Mouse (Mus musculus): ENCODE data around the gene Srbd1.

The Srbd1 gene

DNA sequence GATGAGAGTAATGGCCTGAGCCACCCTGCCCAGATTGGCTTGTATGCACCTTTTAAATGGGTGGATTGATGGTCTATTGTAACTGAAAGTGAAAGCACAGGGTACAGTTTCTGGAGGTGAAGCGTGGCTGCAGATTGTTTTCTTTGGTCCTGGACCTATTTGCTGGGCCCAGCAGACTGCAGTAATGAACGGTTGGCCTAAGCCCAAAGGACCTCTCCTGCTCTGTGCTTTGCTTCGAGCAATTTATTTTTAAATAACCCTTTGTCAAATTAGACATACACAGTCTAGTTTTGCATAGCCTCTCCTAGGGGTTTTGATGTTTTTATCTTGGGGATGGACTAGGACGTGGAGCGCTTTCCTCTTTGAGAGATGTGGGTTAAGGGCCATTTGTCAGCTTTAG, 169.9 kb downstream of the Srbd1 start:
- DNase-seq = no peak

- DNase-seq = no peak
Observed at GRCm38 (mm10) chr17:85974591-85974990, 170.4 kb downstream of the Srbd1 start.

GRCm38 (mm10) chr17:85971120-85971519, 173.9 kb downstream of the Srbd1 start:
- DNase-seq = no peak

GRCm38 (mm10) chr17:85961653-85962052, 183.3 kb downstream of the Srbd1 start:
- DNase-seq = no peak

DNA sequence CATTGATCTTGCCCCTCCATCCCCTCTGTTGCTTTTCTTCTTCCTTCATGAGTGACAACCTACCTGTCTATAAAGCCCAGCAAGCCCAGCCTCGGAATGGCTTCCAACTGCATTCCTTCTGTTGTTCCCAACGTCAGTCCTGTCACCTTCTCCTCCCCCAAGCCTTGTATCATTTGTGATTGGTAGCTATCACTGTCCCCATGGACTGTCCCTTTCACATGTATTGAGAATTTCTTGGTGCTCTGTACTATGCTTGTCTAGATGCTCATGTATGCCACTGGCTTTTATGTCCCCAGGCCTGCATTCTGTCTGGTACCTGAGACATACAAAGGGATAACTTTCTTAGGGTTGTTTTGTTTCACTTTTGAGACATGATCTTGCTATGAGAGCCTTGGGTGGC, 193.2 kb downstream of the Srbd1 start:
- DNase-seq = no peak

DNA sequence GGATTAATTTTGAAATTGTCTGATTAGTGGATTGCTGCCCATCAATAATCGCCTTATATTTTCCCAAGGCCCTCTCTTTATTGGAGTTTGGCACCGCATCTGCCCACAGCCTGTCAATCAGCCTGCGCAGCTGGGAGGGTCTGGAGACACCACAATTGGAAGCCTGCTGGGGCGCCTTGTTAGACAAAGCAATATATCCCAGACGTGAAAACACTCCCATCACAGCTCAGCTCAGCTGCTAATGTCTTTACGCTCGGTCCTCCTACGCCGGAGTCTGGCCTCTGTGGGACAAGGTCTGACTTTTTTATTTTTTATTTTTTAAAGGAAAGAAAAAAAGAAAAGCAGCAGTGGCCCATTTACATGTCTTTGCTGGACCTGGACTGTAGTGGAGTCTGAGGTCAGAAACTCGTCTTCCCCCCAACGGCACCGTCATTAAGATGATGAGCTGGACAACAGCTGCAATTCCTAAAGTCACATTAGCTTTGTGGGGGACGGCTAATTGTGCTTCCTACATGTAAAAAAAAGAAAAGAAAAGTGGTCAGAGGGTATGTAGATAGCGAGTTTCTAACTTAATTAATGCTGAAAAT, 195.0 kb downstream of the Srbd1 start:
- DNase-seq = no peak

DNA sequence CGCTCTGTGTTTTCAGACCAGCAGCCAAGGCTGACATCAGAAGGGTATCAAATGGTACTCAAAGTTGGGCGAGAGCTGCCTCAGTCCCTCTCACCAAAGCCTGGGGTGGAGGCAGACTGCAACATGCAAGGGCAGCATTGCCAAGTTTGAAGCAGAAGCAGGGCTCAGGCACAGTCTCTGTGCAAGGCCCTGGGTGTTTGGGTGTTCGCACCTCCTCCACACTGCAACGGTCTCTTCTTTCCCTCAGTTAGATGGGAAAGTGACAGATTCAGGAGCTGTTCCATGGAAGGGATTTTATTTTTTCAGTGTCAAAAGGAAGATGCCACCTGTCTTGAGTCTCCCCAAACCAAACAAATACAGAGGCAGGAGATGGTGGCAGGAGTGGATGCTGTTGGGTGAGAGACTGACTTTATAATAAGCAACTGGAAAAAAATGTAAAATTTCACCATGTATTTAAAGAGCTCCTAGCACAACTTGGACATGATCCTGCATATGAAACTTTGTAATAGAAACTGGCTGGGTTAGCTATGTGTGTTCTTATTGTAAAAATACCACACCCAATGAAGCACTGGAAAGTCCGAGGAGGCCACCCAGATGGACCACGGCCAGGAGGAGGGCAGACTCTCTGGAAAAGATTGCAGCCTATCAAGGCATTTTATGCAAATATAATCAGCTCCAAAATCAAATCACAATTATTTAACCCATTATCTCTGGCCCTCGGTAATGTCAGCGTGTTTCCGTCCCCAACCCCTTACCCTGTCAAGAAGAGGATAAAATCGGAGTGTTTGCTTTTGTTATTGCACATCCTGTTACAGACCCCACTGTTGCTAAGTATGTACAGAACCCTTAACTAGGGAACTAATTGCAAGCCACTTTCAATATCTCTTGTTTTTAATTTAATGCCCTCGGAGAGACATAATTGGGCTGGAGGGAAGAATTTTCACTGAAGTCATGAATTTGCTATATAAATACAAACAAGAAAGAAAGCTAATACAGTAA, 195.8 kb downstream of the Srbd1 start:
- DNase-seq = no peak

- DNase-seq = no peak
Observed at GRCm38 (mm10) chr17:85944726-85945125, 200.2 kb downstream of the Srbd1 start.

DNA sequence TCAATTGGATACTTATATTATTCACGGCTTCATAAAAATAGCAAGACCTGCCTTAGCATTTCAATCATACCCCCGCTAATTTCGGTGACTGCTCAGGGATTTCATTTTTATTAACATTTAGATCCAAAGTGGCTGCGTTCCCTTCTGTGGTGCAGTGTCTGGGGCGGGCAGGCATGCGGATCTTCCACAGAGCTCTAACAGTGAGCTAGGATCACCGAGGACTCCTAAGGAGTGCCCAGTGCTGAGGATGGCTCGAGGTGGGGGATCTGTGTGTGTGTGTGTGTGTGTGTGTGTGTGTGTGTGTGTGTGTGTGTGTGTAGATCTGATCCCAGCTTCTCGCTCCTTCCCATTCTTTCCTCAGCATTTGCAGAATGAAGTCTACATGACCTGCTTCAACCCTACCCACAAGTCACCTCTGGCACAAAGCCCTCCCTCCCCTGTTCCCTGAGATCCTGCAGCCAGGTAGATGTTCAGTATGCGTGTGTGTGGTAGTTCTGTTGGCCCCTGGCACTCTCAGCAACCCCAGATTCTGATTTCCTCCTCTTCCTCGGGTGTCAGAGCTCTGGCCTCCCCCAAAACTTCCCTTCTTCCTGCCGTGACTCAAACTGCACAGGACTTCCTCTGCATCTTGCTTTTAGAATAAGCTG, 200.9 kb downstream of the Srbd1 start:
- no peak for DNase-seq

DNA sequence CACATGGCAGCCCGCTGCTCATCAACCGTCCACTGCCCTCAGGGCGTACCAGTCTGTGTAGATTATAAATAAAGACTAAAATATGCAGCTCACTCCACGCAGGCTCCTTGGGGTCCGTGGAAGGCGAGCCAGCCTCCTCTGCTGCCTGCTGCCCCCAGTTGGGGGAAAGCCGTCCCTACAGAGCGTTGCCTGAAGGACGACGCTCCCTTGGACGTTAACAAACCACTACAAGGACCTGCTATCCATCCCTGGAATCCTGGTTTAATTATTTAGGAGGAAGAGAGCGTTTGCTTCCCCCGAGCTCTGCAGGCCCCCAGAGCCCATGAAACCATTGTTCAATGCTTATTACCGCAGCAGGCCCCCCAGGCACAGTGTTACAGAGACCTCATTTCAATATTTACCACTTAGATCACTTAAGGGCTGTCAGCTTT, 201.4 kb downstream of the Srbd1 start:
- DNase-seq = no peak

- no peak for DNase-seq
Observed at GRCm38 (mm10) chr17:85943071-85943470, 201.9 kb downstream of the Srbd1 start.

GRCm38 (mm10) chr17:85942123-85942522, 202.9 kb downstream of the Srbd1 start:
- DNase-seq = no peak

- no peak for DNase-seq
Observed at GRCm38 (mm10) chr17:85941141-85941738, 203.7 kb downstream of the Srbd1 start.

GRCm38 (mm10) chr17:85937131-85937530, 207.8 kb downstream of the Srbd1 start:
- no peak for DNase-seq

DNA sequence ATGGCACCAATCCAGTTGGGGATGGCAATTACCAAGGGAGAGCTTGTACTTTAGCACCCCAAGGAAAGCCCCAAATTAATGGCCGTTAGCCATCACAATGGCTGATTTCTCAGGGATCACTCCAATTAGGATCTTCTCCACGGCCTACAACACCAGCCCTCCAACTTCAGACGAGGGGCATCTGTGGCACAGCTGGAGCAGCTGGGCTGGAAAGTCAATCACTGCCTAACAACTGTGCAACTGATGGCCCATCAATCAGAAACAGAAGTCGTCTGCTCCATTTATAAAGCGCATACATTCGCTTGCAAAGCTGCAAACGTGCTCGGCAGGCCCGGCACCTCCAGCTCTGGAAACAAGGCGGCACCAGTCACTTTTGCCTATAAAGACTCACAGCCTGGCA, 209.7 kb downstream of the Srbd1 start:
- DNase-seq = no peak

Data from kidney, adult 11 months (tissue).